Mouse (Mus musculus) myocyte (in vitro differentiated cells): ENCODE measurements at regions not wholly inside any gene's neighbourhood (a gene's known extent, or its start where the extent isn't known, plus 50 kb on each side); places are given as distances from the start of the nearest gene placed in this dataset.

Source experiments
- H3K27me3 ChIP-seq: one replicate; pipeline ENCODE4 v1.6.1; 2011; ENCODE audit not compliant: control insufficient read depth, insufficient read depth, insufficient read length
- H3K36me3 ChIP-seq: one replicate; pipeline ENCODE4 v1.6.1; 2011; ENCODE audit not compliant: control insufficient read depth, insufficient read depth
- H3K4me2 ChIP-seq: one replicate; pipeline ENCODE4 v1.6.1; 2011; ENCODE audit warnings: low read depth, control low read depth
- H3K4me3 ChIP-seq: one replicate; pipeline ENCODE4 v1.5.1; 2011; ENCODE audit warnings: mild to moderate bottlenecking, control low read depth, moderate library complexity
- H3K79me2 ChIP-seq: one replicate; pipeline ENCODE4 v1.6.1; 2011; ENCODE audit not compliant: control insufficient read depth, insufficient read depth
- H3ac ChIP-seq: one replicate; pipeline ENCODE4 v1.6.1; 2011; ENCODE audit not compliant: control insufficient read depth, insufficient read length
- CEBPB ChIP-seq: IDR thresholded peaks from 2 replicates; pipeline ENCODE4 v1.6.1; 2011; ENCODE audit warnings: mild to moderate bottlenecking, moderate library complexity; ENCODE audit not compliant: poor library complexity, insufficient read depth, severe bottlenecking
- E2F4 ChIP-seq: IDR thresholded peaks from one replicate; pipeline ENCODE4 v1.6.1; 2011; ENCODE audit warnings: mild to moderate bottlenecking, control low read depth, moderate library complexity; ENCODE audit not compliant: insufficient read depth
- MAX ChIP-seq: IDR thresholded peaks from one replicate; pipeline ENCODE4 v1.6.1; 2011; ENCODE audit warnings: low read depth, mild to moderate bottlenecking, control low read depth
- MYOD1 ChIP-seq, 3 experiments: IDR thresholded peaks; one replicate each; pipeline ENCODE4 v1.6.1; 2011; ENCODE audit warnings: control low read depth in 2 of 3, low read depth in 2 of 3, mild to moderate bottlenecking in 2 of 3, moderate library complexity in 1 of 3; ENCODE audit not compliant: insufficient read length in 2 of 3, control insufficient read depth in 1 of 3
- MYOG ChIP-seq, 3 experiments: IDR thresholded peaks; one replicate each; pipeline ENCODE4 v1.6.1; 2011; ENCODE audit warnings: control low read depth in 2 of 3, low read depth in 2 of 3, mild to moderate bottlenecking in 2 of 3; ENCODE audit not compliant: insufficient read length in 2 of 3, control insufficient read depth in 1 of 3, insufficient read depth in 1 of 3
- POLR2A ChIP-seq: IDR thresholded peaks from one replicate; pipeline ENCODE4 v1.6.1; 2011; ENCODE audit warnings: low read depth, mild to moderate bottlenecking, control low read depth, moderate library complexity; ENCODE audit not compliant: insufficient read length
- POLR2AphosphoS2 ChIP-seq: IDR thresholded peaks from one replicate; pipeline ENCODE4 v1.6.1; 2011; ENCODE audit warnings: low read depth, control low read depth; ENCODE audit not compliant: insufficient read length
- REST ChIP-seq: IDR thresholded peaks from one replicate; pipeline ENCODE4 v1.6.1; 2011; ENCODE audit warnings: mild to moderate bottlenecking, control low read depth, moderate library complexity; ENCODE audit not compliant: insufficient read depth, insufficient read length
- SRF ChIP-seq: IDR thresholded peaks from one replicate; pipeline ENCODE4 v1.6.1; 2011; ENCODE audit warnings: low read depth; ENCODE audit not compliant: control insufficient read depth, insufficient read length
- TCF12 ChIP-seq: IDR thresholded peaks from one replicate; pipeline ENCODE4 v1.6.1; 2011; ENCODE audit warnings: mild to moderate bottlenecking, control low read depth; ENCODE audit not compliant: poor library complexity, insufficient read depth, severe bottlenecking
- TCF3 ChIP-seq: IDR thresholded peaks from one replicate; pipeline ENCODE4 v1.6.1; 2011; ENCODE audit warnings: low read depth, control low read depth; ENCODE audit not compliant: insufficient read length
- USF1 ChIP-seq: IDR thresholded peaks from one replicate; pipeline ENCODE4 v1.6.1; 2011; ENCODE audit warnings: low read depth, mild to moderate bottlenecking, control low read depth, moderate library complexity

- no peak for TF ChIP-seq MYOD1 (IDR thresholded peaks at IDR 0.05; ENCODE audit: control insufficient read depth in 1 of 3, insufficient read length in 2 of 3, low read depth in 2 of 3)
- no peak for TF ChIP-seq TCF3
- no peak for TF ChIP-seq CEBPB
- no peak for TF ChIP-seq SRF
- TF ChIP-seq USF1, result no peak
- no peak for TF ChIP-seq MAX
- no peak for TF ChIP-seq MYOG (IDR thresholded peaks at IDR 0.05; ENCODE audit: control insufficient read depth in 1 of 3, insufficient read depth in 1 of 3, insufficient read length in 2 of 3, low read depth in 2 of 3)
- TF ChIP-seq POLR2A, result no peak
- TF ChIP-seq POLR2AphosphoS2, result no peak
- TF ChIP-seq TCF12, result no peak
- TF ChIP-seq REST, result no peak
- no peak overlapping the region for H3ac ChIP-seq
- no peaks in the 10 kb centered on the region for H3K36me3 ChIP-seq
- H3K4me3 ChIP-seq, result no peak overlapping the region
- no peaks in the 10 kb centered on the region for H3K27me3 ChIP-seq
- H3K79me2 ChIP-seq, result no peaks in the 10 kb centered on the region
- H3K4me2 ChIP-seq, result no peak overlapping the region
Observed at GRCm38 (mm10) chr3:149270459-149270858, 280.1 kb upstream of the Adgrl2 start.

GRCm38 (mm10) chr3:149262332-149262970 lies 272.1 kb upstream of the Adgrl2 start:
- Histone ChIP-seq H3ac (no peak overlapping the region), H3K36me3 (no peaks in the 10 kb centered on the region), H3K4me2 (no peak overlapping the region), H3K4me3 (no peak overlapping the region), H3K79me2 (no peaks in the 10 kb centered on the region), H3K27me3 (no peaks in the 10 kb centered on the region)
- TF ChIP-seq REST (no peak), TCF12 (no peak), MAX (no peak), POLR2A (no peak), MYOG (IDR thresholded peaks at IDR 0.05; ENCODE audit: control insufficient read depth in 1 of 3, insufficient read depth in 1 of 3, insufficient read length in 2 of 3, low read depth in 2 of 3) (no peak), MYOD1 (IDR thresholded peaks at IDR 0.05; ENCODE audit: control insufficient read depth in 1 of 3, insufficient read length in 2 of 3, low read depth in 2 of 3) (no peak), SRF (no peak), E2F4 (no peak), CEBPB (no peak), POLR2AphosphoS2 (no peak), USF1 (no peak), TCF3 (no peak)

GRCm38 (mm10) chr3:149261764-149262163 lies 271.4 kb upstream of the Adgrl2 start:
- Histone ChIP-seq H3K36me3 (no peaks in the 10 kb centered on the region), H3K27me3 (no peaks in the 10 kb centered on the region), H3K4me2 (no peak overlapping the region), H3K79me2 (no peaks in the 10 kb centered on the region), H3K4me3 (no peak overlapping the region), H3ac (no peak overlapping the region)
- no peak for TF ChIP-seq TCF12
- no peak for TF ChIP-seq MYOG (IDR thresholded peaks at IDR 0.05; ENCODE audit: control insufficient read depth in 1 of 3, insufficient read depth in 1 of 3, insufficient read length in 2 of 3, low read depth in 2 of 3)
- TF ChIP-seq MYOD1 (IDR thresholded peaks at IDR 0.05; ENCODE audit: control insufficient read depth in 1 of 3, insufficient read length in 2 of 3, low read depth in 2 of 3), result no peak
- no peak for TF ChIP-seq CEBPB
- TF ChIP-seq POLR2AphosphoS2, result no peak
- TF ChIP-seq POLR2A, result no peak
- no peak for TF ChIP-seq TCF3
- no peak for TF ChIP-seq SRF
- TF ChIP-seq USF1, result no peak
- no peak for TF ChIP-seq E2F4
- TF ChIP-seq REST, result no peak
- no peak for TF ChIP-seq MAX

- Histone ChIP-seq H3K4me2 (no peak overlapping the region), H3K4me3 (no peak overlapping the region), H3ac (no peak overlapping the region), H3K79me2 (no peaks in the 10 kb centered on the region), H3K27me3 (no peaks in the 10 kb centered on the region), H3K36me3 (no peaks in the 10 kb centered on the region)
- TF ChIP-seq E2F4 (no peak), MYOD1 (IDR thresholded peaks at IDR 0.05; ENCODE audit: control insufficient read depth in 1 of 3, insufficient read length in 2 of 3, low read depth in 2 of 3) (no peak), TCF3 (no peak), REST (no peak), SRF (no peak), MAX (no peak), TCF12 (no peak), POLR2A (no peak), POLR2AphosphoS2 (no peak), USF1 (no peak), MYOG (IDR thresholded peaks at IDR 0.05; ENCODE audit: control insufficient read depth in 1 of 3, insufficient read depth in 1 of 3, insufficient read length in 2 of 3, low read depth in 2 of 3) (no peak), CEBPB (no peak)
Observed at GRCm38 (mm10) chr3:149258826-149259225, 268.5 kb upstream of the Adgrl2 start.
